Comparison of ENCODE assay signal across 10 mouse cellular contexts in genomic region chrX:75728507-75728906, GRCm38 (mm10).
DNase-seq lines count a peak whose midpoint lies in the region; ATAC-seq lines count a peak whose summit lies in the region.
"Had no signal": no experiment of that assay in that cellular context is flagged by ENCODE, and none has a peak within 500 bp of the region (broad histone marks: within the 10 kb centered on the region; RNA-seq: fewer than 3 reads in every experiment).

No protein-coding gene starts in this region.

- H3K27me3 ChIP-seq in hindbrain, embryonic 11.5 days (ENCODE audit: control insufficient read depth, insufficient read depth, low read length) = no peaks in the 10 kb centered on the region
- H3K27me3 ChIP-seq in hindbrain, embryonic 12.5 days = no peaks in the 10 kb centered on the region
- H3K27me3 ChIP-seq: limb, embryonic 13.5 days; midbrain, embryonic 12.5 days had no signal

- DNase-seq in hindbrain, embryonic 11.5 days (ENCODE audit: low spot score) = peak; percentile 26
- DNase-seq in right cerebral cortex, adult 18-20 months = peak; percentile 12
- DNase-seq in right cerebral cortex, postnatal 4 days = no peak
- peak; percentile 6 to 59 for DNase-seq in cerebellum, postnatal 25 days
- DNase-seq in retina, postnatal 1 day = peak; percentile 52
- DNase-seq in thymus, postnatal 10 days (ENCODE audit: low spot score in 2 of 2) = no peak
- DNase-seq in kidney, postnatal 10 days = no peak

- 72% methylated on average over 4 of the region's 4 CpGs for WGBS in hindbrain, embryonic 11.5 days
- WGBS in hindbrain, embryonic 12.5 days = 52% methylated on average over 4 of the region's 4 CpGs

- H3K36me3 ChIP-seq in hindbrain, embryonic 11.5 days (ENCODE audit: control insufficient read depth, insufficient read depth, low read length) = no peaks in the 10 kb centered on the region
- H3K36me3 ChIP-seq in hindbrain, embryonic 12.5 days = peaks cover 4% of the 10 kb centered on the region; the same call in 1 of the 2 replicates

- H3K4me2 ChIP-seq in hindbrain, embryonic 11.5 days (replicated peaks; ENCODE audit: low read depth, low read length) = no peak overlapping the region
- H3K4me2 ChIP-seq in hindbrain, embryonic 12.5 days (replicated peaks) = no peak overlapping the region
- H3K4me2 ChIP-seq: limb, embryonic 13.5 days; midbrain, embryonic 12.5 days had no signal

- H3K9ac ChIP-seq in hindbrain, embryonic 11.5 days (ENCODE audit: low read depth, low read length) = no peak overlapping the region
- H3K9ac ChIP-seq in hindbrain, embryonic 12.5 days = no peak overlapping the region
- H3K9ac ChIP-seq: limb, embryonic 13.5 days; midbrain, embryonic 12.5 days had no signal

- H3K4me3 ChIP-seq in hindbrain, embryonic 11.5 days (ENCODE audit: low read depth, low read length) = no peak overlapping the region
- H3K4me3 ChIP-seq in hindbrain, embryonic 12.5 days = no peak overlapping the region
- H3K4me3 ChIP-seq: limb, embryonic 13.5 days; midbrain, embryonic 12.5 days had no signal

- H3K4me1 ChIP-seq in hindbrain, embryonic 11.5 days (replicated peaks; ENCODE audit: control insufficient read depth, insufficient read depth, low read length) = no peaks in the 10 kb centered on the region
- no peaks in the 10 kb centered on the region for H3K4me1 ChIP-seq in hindbrain, embryonic 12.5 days
- H3K4me1 ChIP-seq: limb, embryonic 13.5 days; midbrain, embryonic 12.5 days had no signal

- no peaks in the 10 kb centered on the region for H3K9me3 ChIP-seq in hindbrain, embryonic 11.5 days (ENCODE audit: control insufficient read depth, low read length)
- H3K9me3 ChIP-seq in hindbrain, embryonic 12.5 days (replicated peaks) = no peaks in the 10 kb centered on the region
- H3K9me3 ChIP-seq: limb, embryonic 13.5 days; midbrain, embryonic 12.5 days had no signal

- no peak for ATAC-seq in hindbrain, embryonic 11.5 days (ENCODE audit: low FRiP score)
- no peak for ATAC-seq in hindbrain, embryonic 12.5 days (ENCODE audit: low FRiP score)

- no peak overlapping the region for H3K27ac ChIP-seq in hindbrain, embryonic 11.5 days (ENCODE audit: low read depth, low read length)
- no peak overlapping the region for H3K27ac ChIP-seq in hindbrain, embryonic 12.5 days
- H3K27ac ChIP-seq: limb, embryonic 13.5 days; midbrain, embryonic 12.5 days had no signal

Comparison
In these comparisons a context has a peak if more than half of its experiments do, and no peak if none do; other contexts are left out.
1. DNase-seq: peak in hindbrain, embryonic 11.5 days (single experiment), right cerebral cortex, adult 18-20 months (single experiment), cerebellum, postnatal 25 days (2 of 2) and retina, postnatal 1 day (single experiment); none in right cerebral cortex, postnatal 4 days (single experiment), thymus, postnatal 10 days (0 of 2) and kidney, postnatal 10 days (single experiment).